Mouse (Mus musculus): Measurements from ENCODE around the gene Polg. TPM values are rescaled to one million over a fixed set of nuclear protein-coding genes. Genes with fewer than 3 reads are reported as not detected.

Gene Polg
- total and polyA plus RNA-seq, 2 experiments from 2014 or later = 15.9 to 32.6 TPM

DNA sequence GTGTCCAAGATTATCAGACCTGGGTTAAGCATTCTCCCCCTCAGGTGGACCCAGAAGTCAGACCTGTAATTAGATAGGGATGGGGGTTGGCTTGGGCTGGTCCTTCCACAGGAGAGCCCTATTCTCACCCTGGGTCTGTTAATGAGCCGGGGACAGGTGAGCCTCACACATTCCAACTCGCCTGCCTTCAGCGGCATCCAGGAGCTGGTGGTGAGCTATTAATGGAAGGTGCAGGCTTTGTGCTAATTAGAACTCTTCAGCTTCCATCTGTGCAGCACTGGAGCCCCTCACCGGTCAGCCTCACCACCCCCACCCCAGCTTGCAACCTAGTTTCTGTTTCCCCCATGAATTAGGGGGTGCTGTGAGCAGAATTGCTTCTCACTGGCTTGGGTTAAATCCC, 46.3 kb upstream of the Polg start:
- H3K4me1 ChIP-seq (ENCODE audit: control insufficient read depth, insufficient read depth) = no peaks in the 10 kb centered on the region; the same call in 1 of the 2 replicates
- TF ChIP-seq EP300 (IDR thresholded peaks at IDR 0.05; ENCODE audit: low read depth) (no peak), CTCF (IDR thresholded peaks at IDR 0.05; ENCODE audit: low read depth) (no peak)
- H3K27ac ChIP-seq (ENCODE audit: low read depth) = no peak overlapping the region
- DNase-seq (ENCODE audit: low spot score) = no peak
- H3K27me3 ChIP-seq (ENCODE audit: control insufficient read depth, insufficient read depth, low read length) = peaks cover 100% of the 10 kb centered on the region
- WGBS = 6% methylated on average over 4 of the region's 4 CpGs
- no peaks in the 10 kb centered on the region for H3K9me3 ChIP-seq (replicated peaks; ENCODE audit: control insufficient read depth, low read length)
- H3K36me3 ChIP-seq (replicated peaks; ENCODE audit: control insufficient read depth, insufficient read depth, low read length) = no peaks in the 10 kb centered on the region
- no peak overlapping the region for H3K4me2 ChIP-seq (ENCODE audit: low read depth, low read length)
- no peak for ATAC-seq (ENCODE audit: insufficient read depth, low read depth)
- H3K9ac ChIP-seq (replicated peaks; ENCODE audit: low read depth, low read length) = no peak overlapping the region
- no peak overlapping the region for H3K4me3 ChIP-seq (ENCODE audit: low read depth, low read length)

DNA sequence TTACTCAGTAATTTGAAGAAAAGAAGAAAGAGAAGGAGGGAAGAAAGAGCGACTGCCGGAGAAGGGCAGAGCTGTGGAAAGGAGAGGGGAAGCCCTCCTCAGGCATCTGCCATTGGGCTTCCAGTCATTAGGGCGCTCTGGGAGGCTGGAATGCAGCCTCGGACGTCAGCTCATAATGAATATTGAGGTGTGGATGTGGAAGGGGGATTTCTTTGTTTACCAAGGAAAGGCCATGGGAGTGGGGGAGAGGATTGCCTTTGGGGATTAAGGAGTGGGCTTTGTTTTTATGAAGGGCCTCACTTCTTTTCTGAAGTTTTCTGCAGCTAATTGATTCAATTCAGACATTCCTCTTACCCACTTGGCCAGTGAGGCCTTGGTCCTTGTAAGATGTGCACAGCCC, 45.5 kb upstream of the Polg start:
- WGBS = 10% methylated on average over 5 of the region's 5 CpGs
- H3K27ac ChIP-seq (ENCODE audit: low read depth) = no peak overlapping the region
- H3K36me3 ChIP-seq (replicated peaks; ENCODE audit: control insufficient read depth, insufficient read depth, low read length) = no peaks in the 10 kb centered on the region
- TF ChIP-seq EP300 (IDR thresholded peaks at IDR 0.05; ENCODE audit: low read depth) (no peak), CTCF (IDR thresholded peaks at IDR 0.05; ENCODE audit: low read depth) (no peak)
- ATAC-seq (ENCODE audit: insufficient read depth, low read depth) (no peak), DNase-seq (ENCODE audit: low spot score) (no peak)
- H3K4me1 ChIP-seq (ENCODE audit: control insufficient read depth, insufficient read depth) = no peaks in the 10 kb centered on the region; the same call in 1 of the 2 replicates
- no peak overlapping the region for H3K4me3 ChIP-seq (ENCODE audit: low read depth, low read length)
- H3K9me3 ChIP-seq (replicated peaks; ENCODE audit: control insufficient read depth, low read length) = no peaks in the 10 kb centered on the region
- H3K9ac ChIP-seq (replicated peaks; ENCODE audit: low read depth, low read length) = no peak overlapping the region
- peaks cover 100% of the 10 kb centered on the region for H3K27me3 ChIP-seq (ENCODE audit: control insufficient read depth, insufficient read depth, low read length)
- H3K4me2 ChIP-seq (ENCODE audit: low read depth, low read length) = no peak overlapping the region

DNA sequence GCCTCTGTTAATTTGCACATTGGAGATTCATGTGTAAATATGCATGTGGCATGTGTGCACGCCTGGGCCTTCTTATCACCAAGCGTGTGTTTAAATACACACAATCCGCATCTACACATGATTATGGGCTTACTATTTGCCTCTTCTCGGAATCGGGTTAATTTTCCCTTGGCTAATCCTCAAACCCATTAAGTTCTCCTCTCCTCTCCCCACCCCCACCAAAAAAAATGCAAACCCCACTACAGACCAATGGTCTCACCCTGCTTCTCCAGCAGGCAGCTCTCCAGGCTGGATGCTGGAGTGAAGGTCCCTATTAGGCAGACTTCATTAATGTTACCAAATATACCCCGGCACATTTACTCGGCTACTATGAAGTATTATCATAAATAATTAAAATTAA, 45.0 kb upstream of the Polg start:
- Histone ChIP-seq H3K9ac (replicated peaks; ENCODE audit: low read depth, low read length) (no peak overlapping the region), H3K4me1 (ENCODE audit: control insufficient read depth, insufficient read depth) (no peaks in the 10 kb centered on the region; the same call in 1 of the 2 replicates), H3K27ac (ENCODE audit: low read depth) (no peak overlapping the region), H3K4me3 (ENCODE audit: low read depth, low read length) (no peak overlapping the region), H3K4me2 (ENCODE audit: low read depth, low read length) (no peak overlapping the region), H3K36me3 (replicated peaks; ENCODE audit: control insufficient read depth, insufficient read depth, low read length) (no peaks in the 10 kb centered on the region), H3K27me3 (ENCODE audit: control insufficient read depth, insufficient read depth, low read length) (peaks cover 100% of the 10 kb centered on the region), H3K9me3 (replicated peaks; ENCODE audit: control insufficient read depth, low read length) (no peaks in the 10 kb centered on the region)
- ATAC-seq (ENCODE audit: insufficient read depth, low read depth) = no peak
- 29% methylated on average over 7 of the region's 7 CpGs for WGBS
- no peak for TF ChIP-seq CTCF (IDR thresholded peaks at IDR 0.05; ENCODE audit: low read depth)
- no peak for TF ChIP-seq EP300 (IDR thresholded peaks at IDR 0.05; ENCODE audit: low read depth)
- no peak for DNase-seq (ENCODE audit: low spot score)

DNA sequence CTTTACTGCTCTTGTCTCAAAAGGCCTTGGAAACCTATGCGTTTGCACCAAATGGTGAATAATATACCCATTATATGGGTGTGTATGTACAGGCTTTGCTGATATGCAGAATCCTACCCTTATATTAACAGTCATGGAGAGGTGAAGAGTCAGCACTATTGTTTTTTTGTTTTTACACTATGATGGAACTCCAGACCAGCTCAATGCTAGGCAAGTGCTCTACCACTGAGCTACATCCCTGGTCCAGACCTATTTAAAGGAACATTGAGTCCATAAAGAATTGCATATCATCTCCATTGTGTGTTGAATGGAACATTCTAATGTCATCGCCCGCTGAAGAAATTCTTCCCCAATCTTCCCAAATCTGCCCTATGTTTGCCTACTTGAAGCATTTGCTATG, 44.5 kb upstream of the Polg start:
- DNase-seq (ENCODE audit: low spot score) = no peak
- Histone ChIP-seq H3K4me1 (ENCODE audit: control insufficient read depth, insufficient read depth) (no peaks in the 10 kb centered on the region; the same call in 1 of the 2 replicates), H3K36me3 (replicated peaks; ENCODE audit: control insufficient read depth, insufficient read depth, low read length) (no peaks in the 10 kb centered on the region), H3K9me3 (replicated peaks; ENCODE audit: control insufficient read depth, low read length) (no peaks in the 10 kb centered on the region), H3K4me3 (ENCODE audit: low read depth, low read length) (no peak overlapping the region), H3K9ac (replicated peaks; ENCODE audit: low read depth, low read length) (no peak overlapping the region), H3K27me3 (ENCODE audit: control insufficient read depth, insufficient read depth, low read length) (peaks cover 100% of the 10 kb centered on the region), H3K27ac (ENCODE audit: low read depth) (no peak overlapping the region), H3K4me2 (ENCODE audit: low read depth, low read length) (no peak overlapping the region)
- 26% methylated on average over 3 of the region's 3 CpGs for WGBS
- TF ChIP-seq CTCF (IDR thresholded peaks at IDR 0.05; ENCODE audit: low read depth) (no peak), EP300 (IDR thresholded peaks at IDR 0.05; ENCODE audit: low read depth) (no peak)
- no peak for ATAC-seq (ENCODE audit: insufficient read depth, low read depth)

DNA sequence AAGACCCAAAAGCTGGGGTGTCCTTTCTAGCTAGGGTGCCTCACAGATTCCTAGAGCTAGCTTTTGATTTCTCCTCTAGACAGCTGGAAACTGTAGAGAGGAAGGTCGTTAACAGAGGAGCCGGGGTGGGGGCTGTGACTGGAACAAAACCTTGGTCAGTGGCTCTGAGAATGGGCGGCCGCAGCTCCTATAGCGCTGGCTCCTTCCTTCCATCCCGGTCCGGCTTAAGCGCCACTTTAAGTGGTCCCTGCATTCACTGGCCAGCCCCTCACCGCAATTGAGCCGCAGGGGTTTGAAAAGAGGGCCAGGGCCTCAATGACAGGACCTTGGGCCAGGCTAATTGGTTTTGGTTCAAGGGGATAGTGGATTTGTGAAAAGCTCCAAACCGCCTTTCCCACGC, 43.5 kb upstream of the Polg start:
- Histone ChIP-seq H3K27me3 (ENCODE audit: control insufficient read depth, insufficient read depth, low read length) (peaks cover 100% of the 10 kb centered on the region), H3K4me3 (ENCODE audit: low read depth, low read length) (no peak overlapping the region), H3K4me1 (ENCODE audit: control insufficient read depth, insufficient read depth) (no peaks in the 10 kb centered on the region), H3K27ac (ENCODE audit: low read depth) (no peak overlapping the region), H3K36me3 (replicated peaks; ENCODE audit: control insufficient read depth, insufficient read depth, low read length) (no peaks in the 10 kb centered on the region), H3K9me3 (replicated peaks; ENCODE audit: control insufficient read depth, low read length) (no peaks in the 10 kb centered on the region), H3K9ac (replicated peaks; ENCODE audit: low read depth, low read length) (no peak overlapping the region), H3K4me2 (ENCODE audit: low read depth, low read length) (no peak overlapping the region)
- ATAC-seq (ENCODE audit: insufficient read depth, low read depth) (no peak), DNase-seq (ENCODE audit: low spot score) (no peak)
- no peak for TF ChIP-seq EP300 (IDR thresholded peaks at IDR 0.05; ENCODE audit: low read depth)
- TF ChIP-seq CTCF (IDR thresholded peaks at IDR 0.05; ENCODE audit: low read depth) = no peak
- 4% methylated on average over 12 of the region's 12 CpGs for WGBS

DNA sequence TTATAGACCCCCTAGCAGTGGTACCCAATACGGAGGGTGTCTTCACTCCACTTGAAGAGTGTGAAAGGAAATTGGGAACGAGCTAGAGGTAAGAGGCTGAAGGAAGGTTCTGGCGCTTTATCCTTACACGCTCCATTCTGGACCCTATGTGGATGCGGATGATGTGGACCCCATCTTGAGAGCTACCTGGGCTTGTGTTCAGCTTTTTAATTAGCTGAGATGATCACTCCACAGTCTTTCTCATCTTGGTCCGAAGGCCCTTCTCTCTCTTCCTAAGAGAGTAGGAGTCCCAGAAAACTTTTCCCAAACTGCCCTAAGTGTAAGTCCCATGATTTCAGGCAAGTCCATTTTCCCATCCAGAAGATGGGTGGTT, 43.1 kb upstream of the Polg start:
- TF ChIP-seq EP300 (IDR thresholded peaks at IDR 0.05; ENCODE audit: low read depth) = no peak
- TF ChIP-seq CTCF (IDR thresholded peaks at IDR 0.05; ENCODE audit: low read depth) = no peak
- DNase-seq (ENCODE audit: low spot score) (no peak), ATAC-seq (ENCODE audit: insufficient read depth, low read depth) (no peak)
- 9% methylated on average over 6 of the region's 6 CpGs for WGBS
- Histone ChIP-seq H3K27ac (ENCODE audit: low read depth) (no peak overlapping the region), H3K9ac (replicated peaks; ENCODE audit: low read depth, low read length) (no peak overlapping the region), H3K36me3 (replicated peaks; ENCODE audit: control insufficient read depth, insufficient read depth, low read length) (no peaks in the 10 kb centered on the region), H3K4me3 (ENCODE audit: low read depth, low read length) (no peak overlapping the region), H3K4me1 (ENCODE audit: control insufficient read depth, insufficient read depth) (no peaks in the 10 kb centered on the region), H3K4me2 (ENCODE audit: low read depth, low read length) (no peak overlapping the region), H3K27me3 (ENCODE audit: control insufficient read depth, insufficient read depth, low read length) (peaks cover 100% of the 10 kb centered on the region), H3K9me3 (replicated peaks; ENCODE audit: control insufficient read depth, low read length) (no peaks in the 10 kb centered on the region)

All from heart, postnatal 0 days (tissue).